Mouse (Mus musculus) cortical plate, adult 2 months (tissue): Measurements from ENCODE around the gene Cxcr5.

ENCODE experiments used
- CTCF ChIP-seq: fragments of 200-500 bp; IDR thresholded peaks from 2 replicates; pipeline ENCODE4 v1.5.1; 2011; ENCODE audit warnings: mild to moderate bottlenecking, control low read depth, low read length; ENCODE audit not compliant: insufficient read depth; ENCODE audit errors: extremely low read depth
- POLR2A ChIP-seq: fragments of 200-500 bp; IDR thresholded peaks from 2 replicates; pipeline ENCODE4 v1.6.1; 2011; ENCODE audit warnings: mild to moderate bottlenecking, low read length, control low read depth; ENCODE audit not compliant: insufficient read depth; ENCODE audit errors: extremely low read depth

GRCm38 (mm10) chr9:44539816-44540421 is 21.8 kb downstream of the Cxcr5 start:
- TF ChIP-seq CTCF = no peak
- TF ChIP-seq POLR2A = no peak
